Mouse (Mus musculus) embryonic facial prominence, embryonic 13.5 days (tissue): Measurements from ENCODE around the gene Slc8a3. TPM values are rescaled to one million over a fixed set of nuclear protein-coding genes. Genes with fewer than 3 reads are reported as not detected.

ENCODE experiments used
- ATAC-seq: fragments of 200-750 bp; cut with Nextera tagmentation; 2 replicates; pipeline ENCODE4 v1.8.0; 2017; ENCODE audit warnings: low read depth; ENCODE audit not compliant: insufficient number of reproducible peaks, insufficient read depth, low FRiP score, low TSS enrichment
- H3K27ac ChIP-seq: fragments of 300-500 bp; sonication (generic); 2 replicates; pipeline ENCODE4 v1.5.1; 2015; ENCODE audit warnings: moderate library complexity, mild to moderate bottlenecking, inconsistent platforms
- H3K27me3 ChIP-seq: fragments of 300-500 bp; sonication (generic); 2 replicates; pipeline ENCODE4 v1.6.1; 2015; ENCODE audit warnings: mild to moderate bottlenecking, inconsistent platforms
- H3K36me3 ChIP-seq: fragments of 300-500 bp; sonication (generic); 2 replicates; pipeline ENCODE4 v1.6.1; 2015; ENCODE audit warnings: mild to moderate bottlenecking, inconsistent platforms
- H3K4me1 ChIP-seq: fragments of 300-500 bp; sonication (generic); 2 replicates; pipeline ENCODE4 v1.6.1; 2015; ENCODE audit warnings: inconsistent platforms
- H3K4me2 ChIP-seq: fragments of 300-500 bp; sonication (generic); 2 replicates; pipeline ENCODE4 v1.6.1; 2015; ENCODE audit warnings: moderate library complexity, mild to moderate bottlenecking, inconsistent platforms
- H3K4me3 ChIP-seq: fragments of 300-500 bp; sonication (generic); 2 replicates; pipeline ENCODE4 v1.5.1; 2015; ENCODE audit warnings: mild to moderate bottlenecking, inconsistent platforms
- H3K9ac ChIP-seq: fragments of 300-500 bp; sonication (generic); 2 replicates; pipeline ENCODE4 v1.6.1; 2015; ENCODE audit warnings: mild to moderate bottlenecking, inconsistent platforms
- H3K9me3 ChIP-seq: fragments of 300-500 bp; sonication (generic); 2 replicates; pipeline ENCODE4 v1.6.1; 2016; ENCODE audit warnings: inconsistent platforms
- WGBS: fragments of 180-500 bp; shearing (Covaris S2); methylation state at CpG from one replicate; pipeline ENCODE4 v1.1.7; 2015; ENCODE audit warnings: mixed read lengths; 5-methylcytosine and 5-hydroxymethylcytosine counted together
- polyA plus RNA-seq: library from polyadenylated mRNA; unstranded; fragments of >200 nt; fragmentation: Nextera tagmentation; extraction: Ambion mirVana; gene quantifications from 2 replicates; pipeline ENCODE4 v1.2.1, GENCODE M21; 2015

Gene Slc8a3
- polyA plus RNA-seq, 1 experiment from 2014 or later = 5.6 TPM

DNA sequence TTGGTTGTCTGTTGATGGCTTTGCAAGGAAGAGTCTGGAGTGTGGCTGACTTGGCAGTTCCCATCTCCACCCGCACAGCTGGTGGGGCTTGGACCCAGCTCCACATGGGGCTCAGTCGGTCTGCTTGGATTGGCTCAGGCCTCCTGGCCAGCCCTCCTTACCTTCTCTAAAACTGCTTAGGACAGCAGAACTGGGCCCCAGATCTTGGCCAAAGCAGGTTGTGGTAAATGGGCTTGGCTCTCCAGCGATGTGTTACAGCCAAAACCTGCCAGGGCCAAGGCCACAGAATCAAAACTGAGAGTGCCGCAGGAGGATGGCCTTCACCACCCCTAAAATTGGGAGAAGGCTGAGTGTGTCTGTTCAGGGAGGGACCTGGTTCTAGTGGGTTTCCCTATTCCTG, 159.1 kb downstream of the Slc8a3 start:
- H3K4me3 ChIP-seq = no peak overlapping the region
- ATAC-seq = no peak
- peaks cover 7% of the 10 kb centered on the region; the same call in 1 of the 2 replicates for H3K4me1 ChIP-seq
- no peaks in the 10 kb centered on the region for H3K9me3 ChIP-seq
- 97% methylated on average over 4 of the region's 4 CpGs for WGBS
- H3K9ac ChIP-seq = no peak overlapping the region
- no peak overlapping the region for H3K4me2 ChIP-seq
- H3K27me3 ChIP-seq = no peaks in the 10 kb centered on the region
- no peaks in the 10 kb centered on the region; the same call in 1 of the 2 replicates for H3K36me3 ChIP-seq
- no peak overlapping the region for H3K27ac ChIP-seq

GRCm38 (mm10) chr12:81173011-81173410, 160.0 kb downstream of the Slc8a3 start:
- H3K27ac ChIP-seq = no peak overlapping the region
- 83% methylated on average over 3 of the region's 3 CpGs for WGBS
- peaks cover 7% of the 10 kb centered on the region; the same call in 1 of the 2 replicates for H3K4me1 ChIP-seq
- no peak overlapping the region for H3K9ac ChIP-seq
- H3K4me2 ChIP-seq = no peak overlapping the region
- no peak for ATAC-seq
- no peak overlapping the region for H3K4me3 ChIP-seq
- no peaks in the 10 kb centered on the region for H3K9me3 ChIP-seq
- no peaks in the 10 kb centered on the region; the same call in 1 of the 2 replicates for H3K36me3 ChIP-seq
- H3K27me3 ChIP-seq = no peaks in the 10 kb centered on the region

GRCm38 (mm10) chr12:81170076-81170475, 162.9 kb downstream of the Slc8a3 start:
- H3K9me3 ChIP-seq = no peaks in the 10 kb centered on the region
- no peaks in the 10 kb centered on the region; the same call in 1 of the 2 replicates for H3K36me3 ChIP-seq
- no peak overlapping the region for H3K27ac ChIP-seq
- H3K4me3 ChIP-seq = no peak overlapping the region
- 89% methylated on average over 2 of the region's 2 CpGs for WGBS
- H3K9ac ChIP-seq = no peak overlapping the region
- H3K4me2 ChIP-seq = no peak overlapping the region
- H3K27me3 ChIP-seq = no peaks in the 10 kb centered on the region
- ATAC-seq = no peak
- H3K4me1 ChIP-seq = peaks cover 7% of the 10 kb centered on the region; the same call in 1 of the 2 replicates

DNA sequence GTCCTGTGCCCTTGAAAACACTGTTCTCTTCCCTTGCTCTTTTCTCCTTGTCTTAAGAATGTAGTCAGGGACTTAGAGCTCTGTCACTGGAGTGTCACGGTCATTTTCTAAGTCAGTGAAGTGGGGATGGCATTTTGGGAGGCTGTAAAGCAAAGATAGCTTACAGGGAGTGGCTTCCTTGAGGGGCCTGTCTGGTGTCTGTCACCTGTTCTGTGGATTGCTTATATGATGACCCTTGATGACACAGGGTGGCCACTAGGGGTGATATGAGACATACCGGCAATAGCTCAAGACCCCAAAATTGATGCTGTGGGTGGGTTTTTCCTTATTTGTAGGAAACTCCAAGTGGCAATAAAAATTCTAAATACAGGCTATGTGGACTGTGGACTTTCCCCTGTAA, 164.5 kb downstream of the Slc8a3 start:
- H3K27me3 ChIP-seq = no peaks in the 10 kb centered on the region
- no peak for ATAC-seq
- H3K4me2 ChIP-seq = no peak overlapping the region
- H3K9me3 ChIP-seq = no peaks in the 10 kb centered on the region
- no peaks in the 10 kb centered on the region; the same call in 1 of the 2 replicates for H3K36me3 ChIP-seq
- no peak overlapping the region for H3K27ac ChIP-seq
- WGBS = 71% methylated on average over 2 of the region's 2 CpGs
- no peak overlapping the region for H3K9ac ChIP-seq
- H3K4me3 ChIP-seq = no peak overlapping the region
- peaks cover 7% of the 10 kb centered on the region; the same call in 1 of the 2 replicates for H3K4me1 ChIP-seq

- 92% methylated on average over 7 of the region's 7 CpGs for WGBS
- no peak for ATAC-seq
- H3K4me3 ChIP-seq = no peak overlapping the region
- no peak overlapping the region for H3K27ac ChIP-seq
- H3K4me2 ChIP-seq = no peak overlapping the region
- H3K36me3 ChIP-seq = no peaks in the 10 kb centered on the region; the same call in 1 of the 2 replicates
- H3K4me1 ChIP-seq = peaks cover 7% of the 10 kb centered on the region; the same call in 1 of the 2 replicates
- H3K9ac ChIP-seq = no peak overlapping the region
- H3K9me3 ChIP-seq = no peaks in the 10 kb centered on the region
- H3K27me3 ChIP-seq = no peaks in the 10 kb centered on the region
Observed at GRCm38 (mm10) chr12:81168031-81168430, 164.9 kb downstream of the Slc8a3 start.

- Histone ChIP-seq H3K27ac (no peak overlapping the region), H3K27me3 (no peaks in the 10 kb centered on the region), H3K9me3 (no peaks in the 10 kb centered on the region), H3K4me3 (no peak overlapping the region), H3K4me2 (no peak overlapping the region), H3K9ac (no peak overlapping the region), H3K36me3 (no peaks in the 10 kb centered on the region), H3K4me1 (peaks cover 7% of the 10 kb centered on the region; the same call in 1 of the 2 replicates)
- WGBS = 85% methylated on average over 9 of the region's 9 CpGs
- no peak for ATAC-seq
Observed at GRCm38 (mm10) chr12:81167142-81167541, 165.8 kb downstream of the Slc8a3 start.

DNA sequence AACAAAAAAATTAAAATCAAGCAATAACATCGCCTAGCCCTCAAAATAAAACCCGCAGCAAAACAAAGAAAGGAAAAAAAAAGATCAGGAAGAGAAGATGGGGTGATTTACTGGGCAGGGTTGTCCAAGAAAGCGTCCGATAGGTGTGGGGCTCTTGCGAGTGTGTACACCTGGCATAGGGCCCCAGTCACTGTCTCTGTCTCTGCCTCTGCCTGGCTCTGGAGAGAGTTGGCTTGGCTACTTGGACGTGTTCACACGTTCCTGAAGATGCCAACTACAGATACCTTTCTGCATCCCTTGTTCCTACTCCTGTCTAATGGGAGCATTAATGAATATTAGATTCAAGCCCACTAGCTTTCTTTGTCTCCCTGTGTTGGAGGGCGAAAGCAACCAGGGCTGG, 166.4 kb downstream of the Slc8a3 start:
- H3K9me3 ChIP-seq = no peaks in the 10 kb centered on the region
- H3K36me3 ChIP-seq = no peaks in the 10 kb centered on the region
- no peak overlapping the region for H3K9ac ChIP-seq
- H3K4me1 ChIP-seq = peaks cover 7% of the 10 kb centered on the region; the same call in 1 of the 2 replicates
- H3K27ac ChIP-seq = no peak overlapping the region
- no peak overlapping the region for H3K4me3 ChIP-seq
- no peak for ATAC-seq
- 86% methylated on average over 8 of the region's 8 CpGs for WGBS
- no peak overlapping the region for H3K4me2 ChIP-seq
- no peaks in the 10 kb centered on the region for H3K27me3 ChIP-seq

DNA sequence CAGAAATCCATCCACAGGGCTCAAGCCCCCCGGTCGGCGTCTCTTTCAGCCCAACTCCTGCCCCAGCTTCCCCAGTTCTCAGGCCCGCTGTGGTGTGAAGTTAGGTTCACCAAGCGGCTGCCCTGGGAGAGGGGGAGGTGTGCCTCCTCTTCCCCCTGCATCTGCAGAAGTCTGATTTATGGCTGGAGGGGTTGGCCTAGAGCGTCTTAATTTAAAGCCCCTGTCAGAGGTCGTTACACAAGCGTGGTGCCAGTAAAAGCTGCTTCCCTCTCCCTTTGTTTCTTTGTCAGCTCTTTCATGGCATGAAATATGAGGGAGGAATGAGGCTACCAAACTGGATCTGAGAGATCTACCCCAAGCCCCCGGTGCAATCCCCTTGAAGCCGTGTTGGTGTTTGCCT, 166.9 kb downstream of the Slc8a3 start:
- no peak overlapping the region for H3K4me2 ChIP-seq
- H3K9me3 ChIP-seq = no peaks in the 10 kb centered on the region
- no peak overlapping the region for H3K4me3 ChIP-seq
- H3K36me3 ChIP-seq = no peaks in the 10 kb centered on the region
- no peak overlapping the region for H3K27ac ChIP-seq
- H3K9ac ChIP-seq = no peak overlapping the region
- H3K4me1 ChIP-seq = peaks cover 7% of the 10 kb centered on the region; the same call in 1 of the 2 replicates
- H3K27me3 ChIP-seq = no peaks in the 10 kb centered on the region
- no peak for ATAC-seq
- WGBS = 41% methylated on average over 10 of the region's 10 CpGs

- WGBS = 89% methylated on average over 3 of the region's 3 CpGs
- ATAC-seq = no peak
Observed at GRCm38 (mm10) chr12:81163566-81163965, 169.4 kb downstream of the Slc8a3 start.

GRCm38 (mm10) chr12:81163131-81163530, 169.8 kb downstream of the Slc8a3 start:
- Histone ChIP-seq H3K4me2 (no peak overlapping the region), H3K9ac (no peak overlapping the region), H3K4me1 (peaks cover 7% of the 10 kb centered on the region; the same call in 1 of the 2 replicates), H3K9me3 (no peaks in the 10 kb centered on the region), H3K4me3 (no peak overlapping the region), H3K36me3 (no peaks in the 10 kb centered on the region), H3K27ac (no peak overlapping the region), H3K27me3 (no peaks in the 10 kb centered on the region)
- WGBS = 78% methylated on average over 3 of the region's 3 CpGs
- no peak for ATAC-seq

More at GRCm38 (mm10) chr12:81163566-81163965, 169.4 kb downstream of the Slc8a3 start:
- Histone ChIP-seq H3K27me3 (no peaks in the 10 kb centered on the region), H3K9me3 (no peaks in the 10 kb centered on the region), H3K4me1 (peaks cover 7% of the 10 kb centered on the region; the same call in 1 of the 2 replicates), H3K9ac (no peak overlapping the region), H3K4me2 (no peak overlapping the region), H3K4me3 (no peak overlapping the region), H3K27ac (no peak overlapping the region), H3K36me3 (no peaks in the 10 kb centered on the region)

DNA sequence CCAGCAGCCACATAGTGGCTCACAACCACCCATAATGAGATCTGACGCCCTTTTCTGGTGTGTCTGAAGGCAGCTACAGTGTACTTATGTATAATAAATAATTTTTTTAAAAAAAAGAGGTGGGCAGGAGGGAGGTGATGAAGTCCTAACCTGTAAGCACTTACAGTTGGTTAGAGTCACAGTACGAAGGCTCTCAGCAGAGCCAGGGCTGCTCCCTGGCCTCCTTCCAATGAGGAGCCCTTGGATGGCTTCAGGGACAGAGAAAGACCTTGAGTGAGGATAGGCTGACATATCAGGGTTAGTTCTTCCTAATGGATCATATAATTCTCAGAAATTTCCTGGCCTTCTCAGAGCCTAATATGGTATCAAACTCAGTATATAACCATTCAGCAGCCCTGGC, 171.7 kb downstream of the Slc8a3 start:
- H3K4me3 ChIP-seq = no peak overlapping the region
- no peak for ATAC-seq
- WGBS = 91% methylated on average over 2 of the region's 2 CpGs

DNA sequence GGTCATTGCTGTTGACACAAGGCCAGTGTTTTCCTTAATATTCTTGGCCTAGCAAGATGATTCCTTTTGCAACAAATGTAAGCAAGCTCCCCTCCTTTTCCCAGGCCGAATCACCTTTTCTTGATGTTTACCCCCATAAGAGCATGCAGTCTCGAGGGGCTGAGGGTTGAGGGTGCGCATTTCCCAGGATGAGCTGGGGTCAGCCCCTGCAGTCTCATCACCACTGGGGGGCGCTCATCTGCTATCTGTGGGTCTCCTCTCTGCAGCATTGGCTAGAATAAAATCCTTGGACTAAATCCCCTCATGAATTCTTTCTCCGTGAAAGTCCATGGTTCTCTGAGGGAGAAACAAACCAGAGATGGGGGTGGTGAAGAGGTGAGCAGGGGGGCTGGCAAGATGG, 172.1 kb downstream of the Slc8a3 start:
- Histone ChIP-seq H3K27me3 (no peaks in the 10 kb centered on the region), H3K4me2 (no peak overlapping the region), H3K27ac (no peak overlapping the region), H3K9me3 (no peaks in the 10 kb centered on the region), H3K36me3 (no peaks in the 10 kb centered on the region), H3K9ac (no peak overlapping the region), H3K4me3 (no peak overlapping the region), H3K4me1 (0 out of 2 replicates have a peak, but pooled peaks cover 2% of the 10 kb centered on the region)
- no peak for ATAC-seq
- 69% methylated on average over 5 of the region's 5 CpGs for WGBS

More for the DNA sequence above, 171.7 kb downstream of the Slc8a3 start:
- Histone ChIP-seq H3K9ac (no peak overlapping the region), H3K4me1 (peaks cover 6% of the 10 kb centered on the region; the same call in 1 of the 2 replicates), H3K27ac (no peak overlapping the region), H3K9me3 (no peaks in the 10 kb centered on the region), H3K36me3 (no peaks in the 10 kb centered on the region), H3K4me2 (no peak overlapping the region), H3K27me3 (no peaks in the 10 kb centered on the region)
